12 mouse cellular contexts compared by ENCODE assay signal in the genomic region with DNA sequence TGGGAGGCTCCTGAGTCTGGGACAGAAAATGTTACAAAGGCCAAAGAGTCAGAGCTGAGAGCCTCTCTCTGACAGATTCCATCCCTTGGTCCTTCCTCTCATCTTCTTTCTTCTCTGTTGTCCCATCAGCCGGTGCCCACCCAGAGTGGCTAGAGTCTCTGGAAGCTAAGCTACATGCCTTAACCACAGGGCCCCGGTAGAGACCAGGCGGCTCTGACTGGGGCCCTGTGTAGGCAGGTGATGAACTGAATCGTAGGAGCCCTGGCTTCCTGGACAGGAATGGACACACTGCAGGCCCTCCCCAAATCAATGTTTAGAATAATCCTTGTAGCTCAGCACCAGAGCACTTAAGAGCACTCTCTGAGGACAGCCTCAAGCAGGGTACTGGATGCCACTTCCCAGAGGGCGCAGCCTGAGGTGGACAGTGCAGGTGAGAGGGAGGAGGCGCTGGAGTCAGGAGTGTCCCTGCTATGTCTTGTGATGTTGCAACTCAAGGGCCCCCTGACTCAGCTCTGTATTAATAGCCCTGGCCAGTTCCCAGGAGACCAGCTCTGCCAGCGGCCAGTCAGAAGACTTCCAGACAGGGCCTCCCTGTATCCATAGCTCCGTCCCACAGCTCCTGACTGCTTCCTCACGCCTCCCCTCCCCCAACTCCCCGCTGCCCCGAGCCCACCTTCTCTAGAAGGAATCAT. TPM values are rescaled to one million over a fixed set of nuclear protein-coding genes. Genes with fewer than 3 reads are reported as not detected.
DNase-seq lines count a peak whose midpoint lies in the region; ATAC-seq and TF ChIP-seq lines count a peak whose summit lies in the region.
"Had no signal": no experiment of that assay in that cellular context is flagged by ENCODE, and none has a peak within 500 bp of the region (broad histone marks: within the 10 kb centered on the region; RNA-seq: fewer than 3 reads in every experiment).

No protein-coding gene starts in this region.

- H3K9ac ChIP-seq in heart, embryonic 15.5 days = no peak overlapping the region
- no peak overlapping the region for H3K9ac ChIP-seq in liver, postnatal 0 days (replicated peaks)
- H3K9ac ChIP-seq: forebrain, embryonic 15.5 days; neural tube, embryonic 12.5 days had no signal

- no peaks in the 10 kb centered on the region for H3K36me3 ChIP-seq in heart, embryonic 15.5 days
- H3K36me3 ChIP-seq in liver, postnatal 0 days (replicated peaks; ENCODE audit: insufficient read depth, low read length) = no peaks in the 10 kb centered on the region
- H3K36me3 ChIP-seq: forebrain, embryonic 15.5 days; neural tube, embryonic 12.5 days had no signal

- DNase-seq in lung, postnatal 10 days = peak; percentile 26
- DNase-seq in lung, adult 18-20 months = no peak
- DNase-seq in gastrocnemius, postnatal 10 days = peak; percentile 67
- DNase-seq in liver, postnatal 0 days = peak; percentile 26
- DNase-seq in frontal cortex, postnatal 10 days (ENCODE audit: low spot score in 2 of 2) = no peak
- no peak for DNase-seq in cerebellum, adult 18-20 months
- no peak for DNase-seq in yolk sac, embryonic 10.5 days (ENCODE audit: low spot score)
- DNase-seq: thymus, adult 18-20 months had no signal

- TF ChIP-seq EP300 in liver, postnatal 0 days (IDR thresholded peaks at IDR 0.05; ENCODE audit: low read depth) = no peak

- peak overlapping the region; percentile 92 for H3K27ac ChIP-seq in heart, embryonic 15.5 days
- peak overlapping the region; percentile 98 for H3K27ac ChIP-seq in liver, postnatal 0 days (ENCODE audit: low read depth)
- H3K27ac ChIP-seq: forebrain, embryonic 15.5 days; neural tube, embryonic 12.5 days had no signal

- TF ChIP-seq CTCF in liver, postnatal 0 days (IDR thresholded peaks at IDR 0.05; ENCODE audit: low read depth) = no peak

- peak overlapping the region; percentile 36 for H3K4me2 ChIP-seq in heart, embryonic 15.5 days
- H3K4me2 ChIP-seq in liver, postnatal 0 days (ENCODE audit: low read depth, low read length) = no peak overlapping the region
- H3K4me2 ChIP-seq: forebrain, embryonic 15.5 days; midbrain, embryonic 11.5 days; neural tube, embryonic 12.5 days had no signal

- 22% methylated on average over 11 of the region's 11 CpGs for WGBS in heart, embryonic 15.5 days
- 57% methylated on average over 10 of the region's 11 CpGs for WGBS in liver, postnatal 0 days (ENCODE audit: insufficient replicate concordance)

- no peak overlapping the region for H3K4me3 ChIP-seq in heart, embryonic 15.5 days
- no peak overlapping the region for H3K4me3 ChIP-seq in liver, postnatal 0 days (ENCODE audit: low read depth, low read length)
- H3K4me3 ChIP-seq: forebrain, embryonic 15.5 days; neural tube, embryonic 12.5 days had no signal

- H3K9me3 ChIP-seq in heart, embryonic 15.5 days (replicated peaks) = no peaks in the 10 kb centered on the region
- no peaks in the 10 kb centered on the region for H3K9me3 ChIP-seq in liver, postnatal 0 days (ENCODE audit: low read length)
- H3K9me3 ChIP-seq: forebrain, embryonic 15.5 days; neural tube, embryonic 12.5 days had no signal

- H3K4me1 ChIP-seq in heart, embryonic 15.5 days (replicated peaks) = peaks cover 54% of the 10 kb centered on the region
- H3K4me1 ChIP-seq in liver, postnatal 0 days (ENCODE audit: insufficient read depth) = peaks cover 50% of the 10 kb centered on the region

- ATAC-seq in heart, embryonic 15.5 days (replicated peaks; ENCODE audit: insufficient number of reproducible peaks, insufficient read depth, low FRiP score, low read depth) = peak; percentile 71
- no peak for ATAC-seq in liver, postnatal 0 days
- ATAC-seq: forebrain, embryonic 15.5 days had no signal

- H3K27me3 ChIP-seq in heart, embryonic 15.5 days = no peaks in the 10 kb centered on the region
- H3K27me3 ChIP-seq in liver, postnatal 0 days (ENCODE audit: insufficient read depth, low read length) = no peaks in the 10 kb centered on the region
- H3K27me3 ChIP-seq: forebrain, embryonic 15.5 days; neural tube, embryonic 12.5 days had no signal

RNA-seq across cellular contexts. Expression of a gene that starts 21.4 kb away (rescaled TPM):
- 100 to 1,000 TPM; 104 to 111 TPM for total RNA-seq in gastrocnemius, postnatal 10 days (2021)
- polyA plus RNA-seq in heart, embryonic 15.5 days (2015; fragmentation: Nextera tagmentation; extraction: Ambion mirVana) = 21.0 and 34.8 TPM in 2 replicates
- polyA plus RNA-seq in liver, postnatal 0 days (2015; fragmentation: Nextera tagmentation; extraction: Ambion mirVana) = 7.5 and 8.4 TPM in 2 replicates

RNA-seq across cellular contexts. Expression of a gene that starts 34.2 kb away (rescaled TPM):
- 100 to 1,000 TPM in 1 of 2 experiments, 10 to 100 TPM in 1; 90.3 to 101 TPM for total RNA-seq in gastrocnemius, postnatal 10 days (2021)
- polyA plus RNA-seq in heart, embryonic 15.5 days (2015; fragmentation: Nextera tagmentation; extraction: Ambion mirVana) = 15.9 and 16.1 TPM in 2 replicates
- polyA plus RNA-seq in liver, postnatal 0 days (2015; fragmentation: Nextera tagmentation; extraction: Ambion mirVana) = 1.6 and 1.7 TPM in 2 replicates

RNA-seq across cellular contexts. Expression of a gene that starts 44.9 kb away (rescaled TPM):
- total RNA-seq in gastrocnemius, postnatal 10 days (2021) = 10 to 100 TPM; 23.9 to 25.2 TPM
- 26.7 and 29.1 TPM in 2 replicates for polyA plus RNA-seq in heart, embryonic 15.5 days (2015; fragmentation: Nextera tagmentation; extraction: Ambion mirVana)
- 3.8 and 4.3 TPM in 2 replicates for polyA plus RNA-seq in liver, postnatal 0 days (2015; fragmentation: Nextera tagmentation; extraction: Ambion mirVana)

Comparison
In these comparisons a context has a peak if more than half of its experiments do, and no peak if none do; other contexts are left out.
1. DNase-seq: peak in lung, postnatal 10 days (single experiment), gastrocnemius, postnatal 10 days (single experiment) and liver, postnatal 0 days (single experiment); none in lung, adult 18-20 months (0 of 2), frontal cortex, postnatal 10 days (0 of 2), cerebellum, adult 18-20 months (0 of 2) and yolk sac, embryonic 10.5 days (single experiment).